Mouse (Mus musculus): ENCODE measurements around the gene Klhl15. TPM values are rescaled to one million over a fixed set of nuclear protein-coding genes. Genes with fewer than 3 reads are reported as not detected.
"Not testable (repeated sequence)": the region's sequence is repeated elsewhere in the genome, so short reads cannot be mapped to it uniquely, and the experiment has no call there.

Klhl15 gene
- 1 to 10 TPM; 4.6 to 5.0 TPM for total RNA-seq (2021)
- long read RNA-seq, experiment 1, partial matches to known transcripts: 0 of 1 reads
- long read RNA-seq, experiment 1, other reads (novel, unspliced or antisense): 0 of 1 reads
- long read RNA-seq, experiment 2: 0 reads

GRCm38 (mm10) chrX:94234532-94235189 is at the start of gene Klhl15:
Gene Klhl15, plus strand, starts transcription at chrX:94234599.
- DNase-seq: peak; percentile 82

- no peak for DNase-seq
Measured at GRCm38 (mm10) chrX:94185156-94185555, 49.2 kb upstream of the Klhl15 start.

- not testable (repeated sequence) for DNase-seq
Measured at GRCm38 (mm10) chrX:94193901-94194300, 40.5 kb upstream of the Klhl15 start.

GRCm38 (mm10) chrX:94197789-94198188 is 36.6 kb upstream of the Klhl15 start:
- DNase-seq: no peak

GRCm38 (mm10) chrX:94212264-94212596 is 22.2 kb upstream of the Klhl15 start:
- DNase-seq: no peak

- DNase-seq: peak; percentile 86
Measured at GRCm38 (mm10) chrX:94212597-94213321, 21.6 kb upstream of the Klhl15 start, which contains the start of gene Eif2s3x. Gene Eif2s3x, minus strand, starts transcription at chrX:94212862.

GRCm38 (mm10) chrX:94213384-94213783 is 21.0 kb upstream of the Klhl15 start:
- DNase-seq: no peak

- DNase-seq: no peak
Measured at GRCm38 (mm10) chrX:94233432-94233831, 967 bp upstream of the Klhl15 start.

- DNase-seq: no peak
Measured at GRCm38 (mm10) chrX:94233936-94234531, 365 bp upstream of the Klhl15 start.

- no peak for DNase-seq
Measured at GRCm38 (mm10) chrX:94235190-94235555, 774 bp downstream of the Klhl15 start.

- DNase-seq: no peak
Measured at GRCm38 (mm10) chrX:94235601-94236000, 1.2 kb downstream of the Klhl15 start.

- no peak for DNase-seq
Measured at GRCm38 (mm10) chrX:94288923-94289322, 54.5 kb downstream of the Klhl15 start.

- DNase-seq: no peak
Measured at GRCm38 (mm10) chrX:94302928-94303327, 68.5 kb downstream of the Klhl15 start.

GRCm38 (mm10) chrX:94321036-94321902 is 86.9 kb downstream of the Klhl15 start:
- DNase-seq: no peak

Small RNA genes within 50 kb of the gene (microRNA-seq; reads per million reads assigned to microRNA genes)
- 0 to 0.74 reads per million in 2 experiments for gene Mir7673 (ENCODE audit: borderline replicate concordance in 2 of 2)

Other genes with a start within 250 kb of the Klhl15 start
- 10 to 100 TPM; 16.0 to 20.2 TPM for gene Zfx, start 110.9 kb upstream of the Klhl15 start, total RNA-seq (2021)
- gene Eif2s3x, start 21.7 kb upstream of the Klhl15 start, total RNA-seq (2021): 100 to 1,000 TPM in 1 of 2 experiments, 10 to 100 TPM in 1; 81.6 to 122 TPM
- gene Fam90a1b, start 132.2 kb downstream of the Klhl15 start, total RNA-seq (2021): not detected
- 100 to 1,000 TPM; 150 to 193 TPM for gene Apoo, start 132.5 kb downstream of the Klhl15 start, total RNA-seq (2021)

Data from gastrocnemius, postnatal 25 days (tissue).